Mouse (Mus musculus) mature B cell (primary cell): ENCODE results near the gene Atp12a.

Experiments used
- in situ Hi-C: fragments of 300-500 bp; cut with MboI; formaldehyde crosslinking; loops from 2 replicates; pipeline ENCODE4 v1.14.3; 2019

Atp12a gene

DNA sequence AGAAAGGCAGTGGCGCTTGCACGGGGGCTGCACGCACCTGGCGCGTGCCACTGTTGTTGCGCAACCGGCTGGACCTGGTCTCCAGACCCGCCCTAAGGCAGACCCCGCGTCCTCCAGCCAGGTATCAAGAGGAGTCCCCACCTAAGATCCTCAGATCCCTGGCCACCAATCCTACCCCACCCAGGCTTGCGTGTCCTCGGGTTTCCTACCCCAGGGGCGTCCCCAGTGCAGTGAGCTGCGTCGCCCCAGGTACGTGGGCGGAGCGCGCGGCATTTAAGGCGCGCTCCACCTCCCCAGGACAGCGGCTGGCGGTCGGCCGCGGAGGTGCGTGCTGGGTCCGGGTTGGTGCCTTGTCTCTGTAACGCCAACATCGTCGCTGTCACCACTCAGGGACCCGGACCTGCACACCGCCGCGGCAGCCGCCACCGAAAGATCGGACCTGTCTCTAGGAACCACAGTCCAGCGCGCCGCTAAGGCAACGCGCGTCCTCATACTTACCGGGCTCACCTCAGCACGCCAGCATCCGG lies at the start of gene Atp12a:
Gene Atp12a (plus strand): TSS at position 358 of the 527 bp plus-strand sequence.
- in situ Hi-C loops, result no loop called here

DNA sequence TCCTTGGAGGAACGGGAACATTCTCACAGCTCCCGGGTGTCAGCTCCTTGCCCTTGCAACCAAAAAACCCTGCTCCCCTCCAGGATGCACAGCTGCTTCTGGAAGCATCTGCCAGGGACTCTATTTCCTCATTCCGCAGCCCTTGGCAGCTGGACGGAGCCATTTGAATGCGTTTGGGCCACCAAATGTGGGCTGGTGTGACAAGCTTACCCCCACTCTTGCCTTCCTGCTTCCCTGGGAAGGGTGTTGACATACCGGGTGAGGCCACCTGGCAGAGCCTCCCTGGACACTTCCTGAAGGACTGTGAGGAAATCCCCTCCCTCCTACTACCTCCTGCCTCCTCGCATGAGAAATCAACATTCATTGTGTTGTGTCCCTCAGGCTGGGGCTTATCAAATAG lies 49.3 kb upstream of the Atp12a start:
- in situ Hi-C loops, result no loop called here

- in situ Hi-C loops, result no loop called here
Measured at GRCm38 (mm10) chr14:56316333-56316732, 48.5 kb upstream of the Atp12a start.

- in situ Hi-C loops, result no loop called here
Measured at GRCm38 (mm10) chr14:56322982-56323381, 41.9 kb upstream of the Atp12a start.

GRCm38 (mm10) chr14:56325038-56325437 lies 39.8 kb upstream of the Atp12a start:
- in situ Hi-C loops, result no loop called here

DNA sequence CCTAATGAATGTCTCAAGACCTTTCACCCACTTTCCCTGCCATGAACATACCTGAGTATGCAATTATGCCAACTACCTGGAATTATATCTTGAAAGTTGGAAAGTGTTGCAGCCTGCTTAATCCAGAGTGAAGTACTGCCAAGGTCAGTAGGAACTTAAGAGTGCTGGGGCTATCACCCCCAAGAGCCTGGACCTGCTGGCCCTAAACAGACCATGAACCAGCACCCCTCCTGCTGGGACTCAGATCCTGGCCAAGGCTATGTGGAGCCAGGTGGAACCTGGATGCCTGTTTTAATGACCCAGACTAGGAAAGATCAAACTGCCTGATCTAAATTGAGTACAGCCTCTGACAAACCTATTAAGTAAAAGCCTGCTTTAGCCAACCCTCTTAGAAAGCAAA lies 31.2 kb upstream of the Atp12a start:
- in situ Hi-C loops, result no loop called here

DNA sequence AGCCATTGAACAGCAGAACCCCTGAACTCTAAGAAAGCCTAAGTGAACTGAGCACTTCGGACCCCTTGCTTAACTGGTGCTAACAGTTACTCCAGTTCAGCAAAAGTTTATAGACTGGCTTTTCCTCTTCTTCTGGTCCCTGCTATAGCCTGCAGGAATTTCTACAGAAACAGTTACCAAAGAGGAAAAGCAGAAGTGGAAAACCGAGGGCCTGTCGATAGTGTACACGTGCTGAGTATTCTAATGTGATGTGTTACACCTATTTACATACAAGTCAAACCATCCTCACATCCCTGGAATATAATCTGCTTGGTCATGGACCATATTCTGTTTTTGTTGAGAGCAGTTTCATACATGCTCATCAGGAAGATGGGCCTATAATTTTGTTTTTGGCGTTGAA lies 30.4 kb upstream of the Atp12a start:
- in situ Hi-C loops, result no loop called here

DNA sequence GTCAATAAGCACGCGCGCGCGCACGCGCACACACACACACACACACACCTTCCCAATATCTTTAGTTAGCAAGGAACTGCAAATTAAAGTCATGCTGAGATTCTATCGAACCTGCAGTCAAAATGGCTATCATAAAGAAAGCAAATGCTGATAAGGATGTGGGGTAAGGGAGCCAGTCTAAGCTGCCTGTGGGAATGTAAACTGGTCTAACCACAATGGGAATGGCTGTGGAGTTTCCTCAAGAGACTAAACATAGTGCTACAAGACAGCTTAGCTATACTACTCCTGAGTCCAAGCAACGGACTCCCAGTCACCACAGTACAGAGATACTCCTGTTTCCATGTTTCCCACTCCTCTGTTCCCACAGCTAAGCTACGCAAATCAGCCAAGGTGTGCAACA lies 28.8 kb upstream of the Atp12a start:
- in situ Hi-C loops, result no loop called here

- in situ Hi-C loops, result no loop called here
Measured at GRCm38 (mm10) chr14:56337075-56337474, 27.8 kb upstream of the Atp12a start.

DNA sequence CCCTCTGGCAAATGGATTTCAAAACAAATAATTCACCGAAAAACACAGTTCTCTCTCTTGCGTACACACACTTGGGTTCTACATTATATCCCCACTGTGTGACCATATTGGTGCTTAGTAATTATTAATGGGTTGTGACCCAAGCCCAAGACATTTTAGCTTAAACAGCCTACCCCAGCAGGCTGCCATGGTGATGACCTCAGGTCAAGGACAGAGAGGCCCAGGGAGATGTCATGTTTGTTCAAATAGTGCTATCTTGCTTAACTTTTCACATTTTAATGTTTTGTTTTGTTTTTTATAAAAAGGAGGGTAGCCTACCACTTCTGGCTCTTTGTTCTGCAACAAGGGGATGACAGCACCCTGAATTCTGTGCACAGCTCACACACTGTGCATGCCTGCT lies 27.2 kb upstream of the Atp12a start:
- in situ Hi-C loops, result no loop called here

- in situ Hi-C loops, result no loop called here
Measured at GRCm38 (mm10) chr14:56338882-56339442, 25.9 kb upstream of the Atp12a start.

DNA sequence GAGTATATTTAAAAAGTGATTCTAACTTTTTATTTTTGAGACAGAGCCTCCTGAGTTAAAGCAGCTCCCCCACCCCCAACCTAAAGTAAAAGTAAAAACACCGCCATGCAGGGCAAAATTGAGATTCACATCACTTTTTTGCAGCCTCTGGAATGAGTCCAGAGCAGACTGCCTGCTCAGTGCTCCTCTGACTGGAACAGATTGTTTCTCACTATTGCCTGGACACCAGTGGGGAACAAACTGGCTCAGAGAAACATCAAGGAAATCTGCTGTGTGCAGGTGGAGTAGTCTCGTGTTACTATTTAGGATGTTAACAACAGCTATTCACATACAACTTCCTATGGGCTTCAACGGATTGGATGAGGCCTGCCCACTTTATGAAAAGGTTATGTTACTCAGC lies 16.2 kb upstream of the Atp12a start:
- in situ Hi-C loops, result no loop called here

GRCm38 (mm10) chr14:56349541-56349940 lies 15.3 kb upstream of the Atp12a start:
- in situ Hi-C loops, result no loop called here

DNA sequence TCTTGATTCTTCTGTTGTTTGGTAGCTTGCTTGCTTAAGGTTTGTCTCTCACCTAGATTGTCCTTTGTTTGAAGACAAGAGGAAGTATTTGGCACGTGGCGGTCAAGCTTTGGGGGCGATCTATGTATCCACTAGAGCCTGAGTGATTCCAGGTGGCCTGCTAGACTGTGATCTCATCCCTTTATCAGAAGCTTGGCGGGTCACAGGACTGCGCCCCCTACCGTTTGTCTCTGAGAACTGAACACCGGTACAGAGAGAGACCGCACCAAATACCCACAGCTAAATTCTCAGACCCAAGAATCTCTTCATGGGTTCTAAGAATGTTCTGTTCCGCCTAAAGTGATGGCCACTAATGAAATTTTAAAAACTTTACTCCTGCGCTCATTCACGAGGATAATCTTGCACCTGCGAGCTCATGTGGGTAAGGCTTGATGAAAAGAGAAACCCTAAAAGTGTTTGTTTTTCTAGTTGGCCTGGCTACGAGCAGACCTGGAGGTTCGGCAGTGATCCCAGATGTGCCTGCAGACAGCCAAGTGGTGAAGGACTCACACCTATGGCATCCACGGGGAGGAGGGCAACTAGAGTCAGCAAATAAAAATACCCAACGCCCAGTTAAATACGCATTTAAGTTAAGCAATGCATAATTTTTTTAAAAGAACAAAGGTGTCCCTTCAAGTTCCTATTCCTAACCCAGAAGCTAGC lies 12.8 kb upstream of the Atp12a start:
- in situ Hi-C loops, result no loop called here

DNA sequence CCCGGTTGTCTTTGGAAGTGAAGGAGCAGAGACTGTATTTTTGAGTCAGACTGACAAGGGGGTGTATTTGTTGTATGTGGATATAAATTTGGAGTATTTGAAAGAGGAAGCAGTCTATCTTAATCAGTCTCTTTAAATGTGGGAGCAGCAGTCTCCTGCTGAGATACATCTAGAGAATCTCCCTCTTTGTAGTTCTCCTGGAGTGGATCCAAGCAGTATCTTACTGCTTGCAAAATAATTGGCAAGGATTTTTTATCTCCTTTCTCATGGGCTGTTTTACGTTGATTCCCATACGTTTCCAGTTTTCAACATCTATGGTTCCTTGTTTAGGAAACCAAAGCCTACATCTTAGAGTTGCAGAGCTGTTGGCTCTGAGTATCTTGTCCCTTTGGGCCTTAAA lies 10.1 kb upstream of the Atp12a start:
- in situ Hi-C loops, result no loop called here

GRCm38 (mm10) chr14:56355396-56355795 lies 9.5 kb upstream of the Atp12a start:
- in situ Hi-C loops, result no loop called here

DNA sequence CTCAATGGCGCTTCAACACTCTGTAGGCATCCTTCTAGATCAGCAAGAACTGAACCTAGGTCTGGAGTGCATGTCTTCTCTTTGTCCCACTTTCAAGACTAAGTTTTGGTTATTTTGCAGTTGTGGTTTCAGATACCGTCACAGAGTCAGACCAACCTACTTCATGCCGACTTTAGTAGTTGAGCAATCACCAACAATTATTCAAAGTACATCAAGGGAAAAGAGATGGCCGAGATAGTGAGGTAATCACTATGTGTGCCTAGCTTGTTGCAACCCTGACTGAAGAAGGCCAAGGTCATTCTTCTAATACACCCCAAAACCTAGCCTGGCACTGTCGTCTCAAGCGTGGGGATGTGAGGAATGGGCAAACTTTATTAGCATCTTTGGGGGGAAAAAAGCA lies 8.7 kb upstream of the Atp12a start:
- in situ Hi-C loops, result no loop called here

- in situ Hi-C loops, result no loop called here
Measured at GRCm38 (mm10) chr14:56358422-56358821, 6.4 kb upstream of the Atp12a start.

GRCm38 (mm10) chr14:56359131-56359530 lies 5.7 kb upstream of the Atp12a start:
- in situ Hi-C loops, result no loop called here

- in situ Hi-C loops, result no loop called here
Measured at GRCm38 (mm10) chr14:56365292-56365691, 424 bp downstream of the Atp12a start.

DNA sequence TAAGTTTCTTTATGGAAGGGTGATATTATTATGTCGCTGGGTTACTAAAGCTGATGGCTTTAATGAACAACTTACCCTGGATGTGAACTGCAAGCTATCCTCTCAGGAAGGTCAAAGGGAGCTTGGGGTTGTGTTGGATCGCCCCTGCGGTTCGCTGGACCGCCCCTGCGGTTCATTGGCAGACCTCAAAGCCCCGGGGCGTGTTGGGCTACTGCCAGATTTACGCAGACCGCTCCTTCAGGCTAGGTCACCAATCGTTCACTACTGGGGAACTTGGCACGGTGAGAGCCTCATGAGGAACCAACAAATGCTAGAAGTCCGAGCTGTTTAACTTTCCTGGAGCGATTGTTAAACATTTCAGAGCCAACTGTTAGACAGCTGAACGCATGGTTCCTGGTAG lies 1.8 kb downstream of the Atp12a start:
- in situ Hi-C loops, result no loop called here

DNA sequence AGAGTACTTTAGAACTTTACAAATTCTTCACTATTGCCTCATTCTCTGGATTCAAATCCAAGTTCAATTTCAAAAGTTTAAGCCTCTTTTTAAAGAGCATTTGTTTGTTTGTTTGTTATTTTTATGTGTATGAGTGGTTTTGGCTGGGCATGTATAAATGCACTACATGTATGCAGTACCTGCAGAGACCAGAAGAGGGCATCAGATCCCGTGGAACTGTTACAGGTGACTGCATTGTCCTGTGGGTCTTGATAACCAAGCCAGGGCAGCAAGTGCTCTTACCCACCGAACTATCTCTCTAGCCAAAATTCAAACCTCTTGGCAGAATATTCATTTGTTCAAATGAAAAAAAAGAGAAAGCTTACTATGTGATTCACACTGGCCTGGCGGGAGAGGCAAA lies 4.0 kb downstream of the Atp12a start:
- in situ Hi-C loops, result no loop called here

DNA sequence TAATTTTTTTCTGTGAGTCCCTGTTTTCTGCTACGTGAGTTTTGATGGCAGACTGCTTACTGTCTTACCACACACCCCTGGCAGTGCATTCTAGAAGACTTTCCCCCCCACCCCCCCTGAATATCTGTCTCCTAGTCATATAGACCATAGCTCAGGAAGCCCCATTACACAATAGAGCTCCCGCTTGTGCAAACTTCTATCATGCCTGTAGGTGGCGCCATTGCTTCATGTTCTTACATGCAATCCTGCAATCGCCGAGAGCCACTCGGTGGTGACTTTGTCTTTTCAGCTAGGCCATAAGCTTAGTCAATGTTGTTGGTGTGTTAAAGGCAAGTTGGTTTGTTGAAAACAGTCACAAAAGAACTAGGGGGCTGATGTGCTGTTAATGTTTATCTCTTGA lies 10.9 kb downstream of the Atp12a start:
- in situ Hi-C loops, result no loop called here

- in situ Hi-C loops, result no loop called here
Measured at GRCm38 (mm10) chr14:56377745-56378144, 12.9 kb downstream of the Atp12a start.
